Mouse (Mus musculus) thymus, adult 2 months (tissue): ENCODE measurements around the gene Ppp4r2.

Experiments
- CTCF ChIP-seq: fragments of 200-500 bp; IDR thresholded peaks from 2 replicates; pipeline ENCODE4 v1.5.1; 2012; ENCODE audit warnings: mild to moderate bottlenecking, control low read depth, low read length, moderate library complexity, borderline replicate concordance; ENCODE audit not compliant: control insufficient read depth, poor library complexity, insufficient read depth; ENCODE audit errors: extremely low read depth
- POLR2A ChIP-seq: fragments of 200-500 bp; IDR thresholded peaks from 2 replicates; pipeline ENCODE4 v1.6.1; 2012; ENCODE audit warnings: mild to moderate bottlenecking, low read length, control low read depth, moderate library complexity; ENCODE audit not compliant: control insufficient read depth, poor library complexity, insufficient read depth; ENCODE audit errors: extremely low read depth

- TF ChIP-seq POLR2A: no peak
- no peak for TF ChIP-seq CTCF
These were observed 30.2 kb upstream of the Ppp4r2 start for GRCm38 (mm10) chr6:100803250-100803649.
